Mouse (Mus musculus) left cerebral cortex, adult 11 months (tissue): Measurements from ENCODE around the gene Hyal1.

ENCODE experiments used
- DNase-seq: peaks from one replicate; pipeline ENCODE4 v3.0.0; 2022; ENCODE audit warnings: low spot score

Gene Hyal1

GRCm38 (mm10) chr9:107617461-107617860, 40.7 kb downstream of the Hyal1 start:
- DNase-seq: no peak

- no peak for DNase-seq
Measured at GRCm38 (mm10) chr9:107618098-107618497, 41.4 kb downstream of the Hyal1 start.

- DNase-seq: no peak
Measured at GRCm38 (mm10) chr9:107618778-107619545, 42.2 kb downstream of the Hyal1 start.

GRCm38 (mm10) chr9:107619546-107619879, 42.8 kb downstream of the Hyal1 start:
- DNase-seq: no peak

- DNase-seq: no peak
Measured at GRCm38 (mm10) chr9:107620954-107621353, 44.2 kb downstream of the Hyal1 start.

GRCm38 (mm10) chr9:107624539-107624938, 47.8 kb downstream of the Hyal1 start:
- no peak for DNase-seq

GRCm38 (mm10) chr9:107624951-107625350, 48.2 kb downstream of the Hyal1 start:
- DNase-seq: no peak

- no peak for DNase-seq
Measured at GRCm38 (mm10) chr9:107625351-107626128, 48.8 kb downstream of the Hyal1 start.

- DNase-seq: no peak
Measured at GRCm38 (mm10) chr9:107626158-107626843, 49.6 kb downstream of the Hyal1 start.

GRCm38 (mm10) chr9:107626844-107627277, 50.1 kb downstream of the Hyal1 start:
- peak; percentile 77 for DNase-seq

GRCm38 (mm10) chr9:107627387-107628255, 50.9 kb downstream of the Hyal1 start:
- DNase-seq: no peak

GRCm38 (mm10) chr9:107628721-107629410, 52.1 kb downstream of the Hyal1 start:
- no peak for DNase-seq

- no peak for DNase-seq
Measured at GRCm38 (mm10) chr9:107629411-107629730, 52.6 kb downstream of the Hyal1 start.

- DNase-seq: no peak
Measured at GRCm38 (mm10) chr9:107629901-107630425, 53.2 kb downstream of the Hyal1 start.

- no peak for DNase-seq
Measured at GRCm38 (mm10) chr9:107630576-107630975, 53.8 kb downstream of the Hyal1 start.
